Comparison of ENCODE assay signal across 13 mouse cellular contexts in genomic region chr1:152613158-152613857, GRCm38 (mm10).
DNase-seq lines count a peak whose midpoint lies in the region; ATAC-seq lines count a peak whose summit lies in the region.
"Had no signal": no experiment of that assay in that cellular context is flagged by ENCODE, and none has a peak within 500 bp of the region (broad histone marks: within the 10 kb centered on the region; RNA-seq: fewer than 3 reads in every experiment).

No protein-coding gene starts in this region.

- peak overlapping the region; percentile 62 for H3K27ac ChIP-seq in heart, embryonic 11.5 days (ENCODE audit: low read depth, low read length)
- peak overlapping the region; percentile 81 for H3K27ac ChIP-seq in lung, embryonic 16.5 days (ENCODE audit: low read length)
- no peak overlapping the region for H3K27ac ChIP-seq in liver, embryonic 12.5 days
- H3K27ac ChIP-seq: embryonic facial prominence, embryonic 15.5 days had no signal

- intact Hi-C loops in heart, postnatal 14 days (cut with DNase I): loop anchor here (5.0 kb wide), 1 partner anchor 36 kb away; no protein-coding TSS in a partner anchor

- H3K4me1 ChIP-seq in heart, embryonic 11.5 days (ENCODE audit: control insufficient read depth, insufficient read depth, low read length): peaks cover 88% of the 10 kb centered on the region
- peaks cover 36% of the 10 kb centered on the region for H3K4me1 ChIP-seq in lung, embryonic 16.5 days (replicated peaks; ENCODE audit: control insufficient read depth, insufficient read depth, low read length)
- H3K4me1 ChIP-seq in liver, embryonic 12.5 days: peaks cover 74% of the 10 kb centered on the region

- DNase-seq in heart, postnatal 14 days: no peak
- DNase-seq in lung, postnatal 25 days (ENCODE audit: low spot score): no peak
- DNase-seq in cerebellum, postnatal 14 days: no peak
- no peak for DNase-seq in thymus, postnatal 25 days
- DNase-seq: B cell, adult 2 months; cerebellum, postnatal 36 days; forebrain, postnatal 0 days; right cerebral cortex, adult 18-20 months had no signal

- no peaks in the 10 kb centered on the region for H3K9me3 ChIP-seq in heart, embryonic 11.5 days (replicated peaks; ENCODE audit: control insufficient read depth, low read length)
- H3K9me3 ChIP-seq in lung, embryonic 16.5 days (ENCODE audit: control insufficient read depth, low read length): no peaks in the 10 kb centered on the region
- H3K9me3 ChIP-seq in liver, embryonic 12.5 days (replicated peaks): no peaks in the 10 kb centered on the region
- H3K9me3 ChIP-seq: embryonic facial prominence, embryonic 15.5 days had no signal

- no peak for ATAC-seq in heart, embryonic 11.5 days (replicated peaks; ENCODE audit: insufficient number of reproducible peaks, low FRiP score, low TSS enrichment)
- no peak for ATAC-seq in lung, embryonic 16.5 days (ENCODE audit: low read depth)
- ATAC-seq in liver, embryonic 12.5 days: no peak
- ATAC-seq in megakaryocyte progenitor cell, adult 5-6 weeks (replicated peaks; ENCODE audit: poor library complexity): no peak
- ATAC-seq: forebrain, postnatal 0 days had no signal

- peak overlapping the region; percentile 29; the same call in 1 of the 2 replicates for H3K4me2 ChIP-seq in heart, embryonic 11.5 days
- peak overlapping the region; percentile 21 for H3K4me2 ChIP-seq in lung, embryonic 16.5 days (ENCODE audit: low read depth, low read length)
- H3K4me2 ChIP-seq in liver, embryonic 12.5 days: peak overlapping the region; percentile 21
- H3K4me2 ChIP-seq: embryonic facial prominence, embryonic 15.5 days had no signal

- H3K9ac ChIP-seq in heart, embryonic 11.5 days (ENCODE audit: low read depth, low read length): 0 out of 2 replicates have a peak overlapping the region, but pooled peaks have one; percentile 5
- no peak overlapping the region for H3K9ac ChIP-seq in lung, embryonic 16.5 days (ENCODE audit: low read length)
- H3K9ac ChIP-seq in liver, embryonic 12.5 days: no peak overlapping the region
- H3K9ac ChIP-seq: embryonic facial prominence, embryonic 15.5 days; forebrain, postnatal 0 days had no signal

- H3K36me3 ChIP-seq in heart, embryonic 11.5 days (ENCODE audit: control insufficient read depth, insufficient read depth, low read length): peaks cover 8% of the 10 kb centered on the region; the same call in 1 of the 2 replicates
- H3K36me3 ChIP-seq in lung, embryonic 16.5 days (ENCODE audit: control insufficient read depth, insufficient read depth, low read length): no peaks in the 10 kb centered on the region
- H3K36me3 ChIP-seq in liver, embryonic 12.5 days: peaks cover 3% of the 10 kb centered on the region; the same call in 1 of the 2 replicates

- no peak overlapping the region for H3K4me3 ChIP-seq in heart, embryonic 11.5 days (ENCODE audit: low read depth, low read length)
- H3K4me3 ChIP-seq in lung, embryonic 16.5 days (ENCODE audit: low read length): no peak overlapping the region
- H3K4me3 ChIP-seq in liver, embryonic 12.5 days: no peak overlapping the region
- H3K4me3 ChIP-seq: embryonic facial prominence, embryonic 15.5 days had no signal

- H3K27me3 ChIP-seq in heart, embryonic 11.5 days (ENCODE audit: control insufficient read depth, insufficient read depth, low read length): no peaks in the 10 kb centered on the region
- H3K27me3 ChIP-seq in lung, embryonic 16.5 days (ENCODE audit: control insufficient read depth, insufficient read depth, low read depth, low read length): no peaks in the 10 kb centered on the region
- 0 out of 2 replicates have a peak, but pooled peaks cover 9% of the 10 kb centered on the region for H3K27me3 ChIP-seq in liver, embryonic 12.5 days (replicated peaks)
- H3K27me3 ChIP-seq: embryonic facial prominence, embryonic 15.5 days had no signal

- 70% methylated on average over 16 of the region's 16 CpGs for WGBS in heart, embryonic 11.5 days (ENCODE audit: insufficient replicate concordance)
- WGBS in lung, embryonic 16.5 days: 70% methylated on average over 16 of the region's 16 CpGs
- 49% methylated on average over 16 of the region's 16 CpGs for WGBS in liver, embryonic 12.5 days (ENCODE audit: insufficient replicate concordance)
